Mouse (Mus musculus) cortical plate, adult 2 months (tissue): ENCODE data around the gene Dennd1c.

Experiments
- CTCF ChIP-seq: fragments of 200-500 bp; IDR thresholded peaks from 2 replicates; pipeline ENCODE4 v1.5.1; 2011; ENCODE audit warnings: mild to moderate bottlenecking, control low read depth, low read length; ENCODE audit not compliant: insufficient read depth; ENCODE audit errors: extremely low read depth
- POLR2A ChIP-seq: fragments of 200-500 bp; IDR thresholded peaks from 2 replicates; pipeline ENCODE4 v1.6.1; 2011; ENCODE audit warnings: mild to moderate bottlenecking, low read length, control low read depth; ENCODE audit not compliant: insufficient read depth; ENCODE audit errors: extremely low read depth

- TF ChIP-seq CTCF (peak; percentile 53), POLR2A (peak; percentile 46; the same call in 1 of the 2 replicates)
These were observed 18.0 kb downstream of the Dennd1c start for GRCm38 (mm10) chr17:57060231-57060801.
